Mouse (Mus musculus) testis, postnatal 10 days (tissue): ENCODE measurements around the gene Sppl2a.
A peak's percentile ranks its signal among the peaks of the same experiment; 100 is the strongest.
"Not testable (repeated sequence)": the region's sequence is repeated elsewhere in the genome, so short reads cannot be mapped to it uniquely, and the experiment has no call there.

Experiments
- DNase-seq: peaks from one replicate; pipeline ENCODE4 v3.0.0; 2021; ENCODE audit warnings: low spot score

Sppl2a gene

DNA sequence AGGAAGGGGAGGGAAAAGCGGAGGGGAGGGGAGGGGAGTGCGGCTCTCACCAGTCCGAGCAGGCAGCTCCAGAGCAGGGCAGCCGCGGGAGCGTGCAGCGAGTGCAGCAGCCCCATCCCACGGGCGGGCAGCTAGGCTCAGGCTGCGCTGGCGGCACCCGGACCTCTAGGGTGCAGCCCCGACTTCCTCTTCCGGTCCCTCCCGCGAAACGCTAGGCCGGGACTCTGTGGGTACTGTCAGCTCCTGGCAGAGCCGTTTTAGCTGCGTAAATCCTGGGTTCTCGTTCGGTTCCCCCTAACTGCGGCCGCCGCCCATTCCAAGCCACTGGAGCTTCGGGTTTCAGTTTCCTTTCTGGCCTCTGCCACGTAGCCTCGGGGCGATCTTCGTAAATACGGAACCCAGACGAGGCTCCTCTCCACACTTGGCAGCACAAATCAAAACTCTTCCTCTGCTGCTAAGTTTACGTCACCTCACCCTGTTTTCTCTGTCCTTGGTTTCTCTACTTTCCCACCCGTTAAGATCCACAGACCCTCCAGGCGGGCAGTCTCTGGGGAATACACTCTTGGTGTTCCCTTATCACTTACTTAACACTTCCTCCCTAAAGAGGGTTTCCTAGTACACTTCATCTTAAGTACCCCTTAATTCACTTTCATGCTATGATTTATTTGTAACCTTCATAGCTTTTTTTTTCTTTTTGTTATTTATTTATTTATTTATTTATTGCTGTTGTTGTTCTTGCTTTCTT is at the start of gene Sppl2a:
Gene Sppl2a, minus strand, starts transcription at position 339 of the 745 bp plus-strand sequence.
- DNase-seq, result peak; percentile 87

DNA sequence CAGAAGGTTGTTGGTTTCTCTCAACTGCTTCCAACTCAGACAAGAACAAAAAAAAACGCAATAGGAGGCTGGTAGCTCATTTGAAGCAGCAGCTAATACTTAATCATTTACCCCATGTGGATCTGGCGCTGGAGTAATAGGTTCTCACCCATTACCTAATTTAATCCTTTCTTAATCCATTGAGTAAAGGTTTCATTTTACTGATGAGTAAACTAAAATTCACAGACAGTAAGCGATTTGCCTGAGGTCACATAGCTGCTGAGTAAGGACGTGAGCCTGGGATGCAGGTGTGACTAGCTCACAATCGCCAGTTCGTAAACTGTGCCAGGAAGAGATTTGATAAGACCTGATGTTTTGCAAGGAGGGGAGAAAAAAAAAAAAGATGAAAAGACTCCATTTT is 44.4 kb upstream of the Sppl2a start:
- no peak for DNase-seq

DNA sequence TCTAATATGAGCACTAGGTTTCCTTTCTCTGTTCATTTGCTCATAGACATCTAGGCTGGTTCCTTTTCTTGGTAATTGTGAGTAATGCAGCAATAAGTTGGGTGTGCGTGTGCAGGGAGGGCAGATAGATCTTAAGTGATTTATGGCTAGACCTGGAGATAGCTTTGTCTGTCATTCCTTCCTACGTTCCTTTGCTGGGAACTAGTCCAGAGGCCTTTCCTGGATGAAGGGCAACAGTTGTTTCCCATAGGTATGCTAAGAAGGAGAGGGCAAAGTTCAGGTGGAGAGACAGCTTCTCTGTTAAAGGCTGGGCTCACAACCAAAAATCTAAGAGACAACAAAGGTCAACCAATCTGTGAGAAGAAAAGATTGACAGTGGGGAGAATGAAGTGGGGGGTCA is 28.7 kb upstream of the Sppl2a start:
- no peak for DNase-seq

GRCm38 (mm10) chr2:126955671-126956070 is 22.6 kb upstream of the Sppl2a start:
- DNase-seq, result no peak

DNA sequence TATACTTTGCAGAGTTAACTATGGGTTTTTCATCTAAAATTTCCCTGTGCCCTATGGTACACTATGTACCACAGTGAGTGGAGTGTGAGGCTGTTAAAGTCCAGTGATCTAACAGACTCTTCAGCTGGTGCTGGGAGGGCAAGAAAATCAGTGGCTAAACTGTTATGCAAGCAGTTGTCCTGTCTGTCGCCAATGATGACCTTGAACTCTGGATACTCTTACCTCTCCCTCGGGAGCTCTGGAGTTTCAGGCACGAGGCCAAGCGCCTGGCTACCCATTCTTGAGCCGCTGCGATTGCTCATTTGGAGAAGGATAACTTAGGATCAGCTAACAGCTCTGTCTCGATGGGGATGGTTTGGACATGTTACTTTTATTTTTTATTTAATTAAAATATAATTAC is 18.1 kb upstream of the Sppl2a start:
- DNase-seq, result peak; percentile 76

DNA sequence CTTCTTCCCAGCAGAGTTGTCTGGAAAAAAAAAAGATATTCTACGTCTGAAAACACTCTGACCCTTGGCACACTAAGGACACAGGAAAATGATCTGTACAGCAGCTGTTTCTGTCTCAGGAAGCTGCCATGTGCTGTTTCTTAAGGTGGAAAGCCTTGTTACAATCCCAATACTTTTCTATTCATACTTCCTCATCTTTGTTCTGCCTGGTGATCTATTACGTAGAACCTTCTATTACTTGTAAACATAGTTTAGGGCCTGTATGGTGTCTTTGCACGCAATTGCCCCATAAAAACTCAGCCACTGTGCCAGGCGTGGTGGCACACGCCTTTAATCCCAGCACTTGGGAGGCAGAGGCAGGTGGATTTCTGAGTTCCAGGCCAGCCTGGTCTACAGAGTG is 17.4 kb upstream of the Sppl2a start:
- DNase-seq, result no peak

DNA sequence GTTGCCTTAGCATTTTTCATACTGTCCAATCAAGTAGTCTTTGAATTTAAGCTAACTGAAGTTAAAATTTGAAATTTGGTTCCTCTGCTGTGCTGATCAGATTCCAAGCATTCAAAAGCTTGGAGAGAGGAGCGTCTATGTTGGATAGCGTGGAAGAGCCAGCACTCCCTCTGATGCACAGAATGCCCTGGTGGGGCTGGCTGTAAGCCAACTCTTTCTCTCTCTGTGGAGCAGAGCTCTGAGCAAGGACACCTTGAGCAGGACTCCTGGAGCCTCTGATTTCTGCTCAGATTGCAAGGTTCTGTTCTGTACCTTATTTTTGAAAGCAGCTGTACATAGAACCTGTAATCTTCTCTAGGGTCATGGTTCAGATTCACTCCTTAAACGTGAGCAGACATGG is 16.8 kb upstream of the Sppl2a start:
- DNase-seq, result peak; percentile 63

GRCm38 (mm10) chr2:126949297-126949696 is 16.3 kb upstream of the Sppl2a start:
- DNase-seq, result not testable (repeated sequence)

- no peak for DNase-seq
Measured at GRCm38 (mm10) chr2:126948231-126948630, 15.2 kb upstream of the Sppl2a start.

DNA sequence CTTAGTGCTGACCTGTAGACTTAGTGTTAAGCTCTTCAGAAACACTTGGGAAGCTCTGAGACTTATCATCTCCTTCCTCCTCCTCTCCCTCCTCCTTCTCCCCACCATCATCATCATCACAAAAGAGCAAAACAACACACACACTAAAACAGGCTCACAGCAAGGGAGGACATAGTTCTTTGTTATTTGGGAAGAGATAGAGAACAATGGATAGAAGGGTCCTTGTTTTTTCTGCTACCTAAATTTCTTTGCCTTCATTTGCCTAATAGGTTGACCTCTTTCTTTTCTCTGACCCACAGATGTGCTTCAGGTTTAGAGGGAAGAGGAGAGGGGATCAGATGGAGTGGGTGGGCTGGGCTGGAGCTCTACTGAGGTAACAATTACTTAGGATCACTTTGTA is 14.6 kb upstream of the Sppl2a start:
- DNase-seq, result no peak

- DNase-seq, result no peak
Measured at GRCm38 (mm10) chr2:126943211-126943610, 10.2 kb upstream of the Sppl2a start.

- no peak for DNase-seq
Measured at GRCm38 (mm10) chr2:126940314-126940866, 7.4 kb upstream of the Sppl2a start.

GRCm38 (mm10) chr2:126938069-126938468 is 5.0 kb upstream of the Sppl2a start:
- DNase-seq, result no peak

DNA sequence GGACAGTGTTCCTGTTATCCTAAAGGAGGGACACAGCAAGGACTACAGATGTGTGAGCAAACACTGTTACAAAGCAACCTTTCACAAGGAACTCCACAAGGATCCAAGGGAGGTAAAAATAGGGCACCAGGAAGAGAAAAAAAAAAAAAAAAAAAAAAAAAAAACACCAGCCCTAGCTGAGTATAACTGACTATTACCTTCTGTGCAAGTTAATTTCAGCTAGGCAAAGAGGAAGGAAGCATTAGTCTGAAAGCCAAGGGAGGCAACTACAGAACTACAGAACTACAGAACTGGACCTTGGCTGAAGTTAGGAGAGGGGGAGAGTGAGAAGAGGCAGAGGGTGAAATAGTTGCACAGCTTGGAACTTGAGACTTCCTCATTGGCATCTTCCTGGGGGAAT is 886 bp upstream of the Sppl2a start:
- DNase-seq, result no peak

- peak; percentile 80 for DNase-seq
Measured at GRCm38 (mm10) chr2:126932261-126932896, 656 bp downstream of the Sppl2a start.

GRCm38 (mm10) chr2:126931784-126932183 is 1.3 kb downstream of the Sppl2a start:
- no peak for DNase-seq

- DNase-seq, result no peak
Measured at GRCm38 (mm10) chr2:126928681-126929080, 4.4 kb downstream of the Sppl2a start.

GRCm38 (mm10) chr2:126920358-126921060 is 12.5 kb downstream of the Sppl2a start:
- no peak for DNase-seq

DNA sequence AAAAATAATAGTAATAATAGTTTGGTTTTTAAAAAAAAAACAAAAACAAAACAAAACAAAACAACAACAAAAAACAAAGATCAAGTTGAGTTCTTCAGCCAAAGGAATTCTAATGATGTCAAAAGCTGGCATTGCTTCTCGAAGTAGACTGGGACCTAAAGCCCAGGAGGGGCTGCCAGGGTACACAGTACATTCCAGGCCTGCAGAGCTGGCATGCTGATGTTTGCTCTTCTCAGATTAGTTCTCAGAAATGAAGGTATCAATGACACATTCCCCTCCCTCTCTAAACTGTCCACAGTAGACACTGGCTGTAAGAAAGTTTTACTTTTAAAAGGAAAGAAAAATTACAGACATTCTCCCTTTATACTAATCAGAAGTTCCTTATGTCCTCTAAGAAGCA is 16.8 kb downstream of the Sppl2a start:
- DNase-seq, result no peak

DNA sequence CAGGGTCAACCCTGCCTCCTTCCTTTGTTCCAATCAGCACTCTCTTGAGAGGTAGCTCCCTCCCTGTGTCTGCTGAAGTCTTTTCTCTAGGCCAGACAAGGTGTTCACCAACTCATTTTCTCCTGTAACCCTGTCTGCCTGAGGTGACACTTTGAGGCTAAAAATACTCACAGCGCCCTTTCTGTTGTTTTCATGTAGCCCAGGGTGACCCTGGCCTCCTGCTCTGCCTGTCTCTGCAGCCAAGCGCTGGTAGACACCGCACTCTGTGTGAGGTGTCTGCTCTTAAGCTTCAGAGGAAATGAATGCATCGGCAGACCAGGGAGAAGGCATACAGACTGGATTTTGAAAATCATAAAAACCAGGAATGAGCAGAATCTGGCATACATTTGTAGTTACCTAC is 18.9 kb downstream of the Sppl2a start:
- no peak for DNase-seq

DNA sequence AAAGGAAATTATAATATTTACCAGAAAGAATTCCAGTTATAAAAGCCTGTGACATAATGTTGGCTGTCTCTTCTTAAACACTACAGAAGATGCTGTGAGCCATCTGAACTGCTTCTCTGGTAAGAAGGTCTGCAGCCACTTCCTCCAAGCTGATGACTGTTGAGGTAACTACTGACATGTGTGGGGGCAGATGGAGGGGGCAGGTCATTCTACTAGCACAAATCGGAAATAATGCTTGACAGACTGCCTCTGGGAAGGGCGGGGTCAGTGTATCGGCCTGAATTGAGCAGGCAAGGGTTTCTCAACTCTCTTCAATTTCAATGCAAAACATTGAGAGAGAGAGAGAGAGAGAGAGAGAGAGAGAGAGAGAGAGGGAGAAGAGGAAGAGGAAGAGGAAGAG is 28.9 kb downstream of the Sppl2a start:
- no peak for DNase-seq

- no peak for DNase-seq
Measured at GRCm38 (mm10) chr2:126897511-126897910, 35.5 kb downstream of the Sppl2a start.

GRCm38 (mm10) chr2:126896941-126897340 is 36.1 kb downstream of the Sppl2a start:
- no peak for DNase-seq
